ENCODE assay signal across 15 mouse cellular contexts in the genomic region with DNA sequence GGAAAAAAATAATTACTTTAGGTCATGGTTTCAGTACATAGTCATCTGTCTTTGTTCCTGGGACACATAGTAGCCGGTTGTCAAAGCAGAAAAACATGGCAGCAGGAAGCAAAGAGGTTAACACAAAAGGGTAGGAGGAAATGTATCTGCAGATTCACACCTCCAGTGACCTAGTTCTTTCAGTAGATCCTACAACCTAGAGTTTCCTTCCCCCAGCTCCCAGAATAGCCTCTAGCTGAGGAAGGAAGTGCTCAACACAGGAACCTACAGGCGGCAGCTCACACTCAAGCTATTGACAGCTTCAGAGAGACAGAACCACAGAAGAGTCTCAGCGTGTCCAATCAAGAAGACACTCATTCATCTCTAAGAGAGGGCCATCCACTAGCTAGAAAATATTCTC. TPM values are rescaled to one million over a fixed set of nuclear protein-coding genes. Genes with fewer than 3 reads are reported as not detected.
DNase-seq lines count a peak whose midpoint lies in the region; ATAC-seq and TF ChIP-seq lines count a peak whose summit lies in the region.
"Had no signal": no experiment of that assay in that cellular context is flagged by ENCODE, and none has a peak within 500 bp of the region (broad histone marks: within the 10 kb centered on the region; RNA-seq: fewer than 3 reads in every experiment).

No protein-coding gene starts in this region.

- no peak overlapping the region for H3K4me2 ChIP-seq in forebrain, postnatal 0 days (ENCODE audit: low read depth)
- H3K4me2 ChIP-seq in neural tube, embryonic 15.5 days = no peak overlapping the region
- H3K4me2 ChIP-seq: forebrain, embryonic 13.5 days; heart, embryonic 15.5 days; limb, embryonic 13.5 days; midbrain, embryonic 15.5 days had no signal

- no peak for TF ChIP-seq POLR2A in bone marrow macrophage, adult 2 months (IDR thresholded peaks at IDR 0.05; ENCODE audit: borderline replicate concordance, low read depth, low read length)

- H3K9me3 ChIP-seq in megakaryocyte, embryonic 14.5 days = no peaks in the 10 kb centered on the region
- no peaks in the 10 kb centered on the region for H3K9me3 ChIP-seq in forebrain, postnatal 0 days (ENCODE audit: low read length)
- no peaks in the 10 kb centered on the region for H3K9me3 ChIP-seq in neural tube, embryonic 15.5 days (replicated peaks)
- H3K9me3 ChIP-seq: forebrain, embryonic 13.5 days; heart, embryonic 15.5 days; limb, embryonic 13.5 days; midbrain, embryonic 15.5 days had no signal

- intact Hi-C loops in left cerebral cortex, postnatal 14 days (cut with DNase I) = no loop called here

- peaks cover 28% of the 10 kb centered on the region for H3K4me1 ChIP-seq in bone marrow macrophage, adult 2 months (ENCODE audit: control insufficient read depth, insufficient read depth, low read length)
- peaks cover 11% of the 10 kb centered on the region for H3K4me1 ChIP-seq in megakaryocyte, embryonic 14.5 days
- no peaks in the 10 kb centered on the region for H3K4me1 ChIP-seq in forebrain, postnatal 0 days (ENCODE audit: insufficient read depth)
- H3K4me1 ChIP-seq in neural tube, embryonic 15.5 days = no peaks in the 10 kb centered on the region
- H3K4me1 ChIP-seq: forebrain, embryonic 13.5 days; heart, embryonic 15.5 days; limb, embryonic 13.5 days; midbrain, embryonic 15.5 days had no signal

- H3K27me3 ChIP-seq in megakaryocyte, embryonic 14.5 days (replicated peaks) = no peaks in the 10 kb centered on the region
- no peaks in the 10 kb centered on the region for H3K27me3 ChIP-seq in forebrain, postnatal 0 days (ENCODE audit: insufficient read depth, low read length)
- H3K27me3 ChIP-seq in neural tube, embryonic 15.5 days (replicated peaks) = no peaks in the 10 kb centered on the region
- H3K27me3 ChIP-seq: forebrain, embryonic 13.5 days; heart, embryonic 15.5 days; limb, embryonic 13.5 days; midbrain, embryonic 15.5 days had no signal

- peak; percentile 20 to 34 for DNase-seq in left cerebral cortex, postnatal 14 days (ENCODE audit: low spot score in 2 of 2)
- DNase-seq in left cerebral cortex, adult 11 months (ENCODE audit: low spot score) = no peak
- DNase-seq in thymus, postnatal 25 days = peak; percentile 50
- DNase-seq in forebrain, postnatal 0 days = no peak
- DNase-seq: adrenal gland, adult 2 months; layer of hippocampus, adult 9-11 months; lung, adult 2 months had no signal

- ATAC-seq in forebrain, postnatal 0 days = no peak
- no peak for ATAC-seq in neural tube, embryonic 15.5 days (ENCODE audit: low FRiP score)
- ATAC-seq: forebrain, embryonic 13.5 days; intestine, postnatal 0 days; midbrain, embryonic 15.5 days had no signal

- no peak overlapping the region for H3K4me3 ChIP-seq in bone marrow macrophage, adult 2 months (ENCODE audit: insufficient read depth, low read length)
- peak overlapping the region; percentile 17 for H3K4me3 ChIP-seq in megakaryocyte, embryonic 14.5 days (replicated peaks)
- H3K4me3 ChIP-seq in forebrain, postnatal 0 days (ENCODE audit: low read depth, low read length) = no peak overlapping the region
- no peak overlapping the region for H3K4me3 ChIP-seq in neural tube, embryonic 15.5 days (replicated peaks)
- H3K4me3 ChIP-seq: forebrain, embryonic 13.5 days; heart, embryonic 15.5 days; limb, embryonic 13.5 days; midbrain, embryonic 15.5 days had no signal

- H3K27ac ChIP-seq in bone marrow macrophage, adult 2 months (ENCODE audit: insufficient read depth, low read depth, low read length) = peak overlapping the region; percentile 33
- no peak overlapping the region for H3K27ac ChIP-seq in forebrain, postnatal 0 days (ENCODE audit: low read depth, low read length)
- H3K27ac ChIP-seq in neural tube, embryonic 15.5 days (replicated peaks) = no peak overlapping the region
- H3K27ac ChIP-seq: forebrain, embryonic 13.5 days; heart, embryonic 15.5 days; limb, embryonic 13.5 days; midbrain, embryonic 15.5 days had no signal

- 85% methylated on average over 3 of the region's 3 CpGs for WGBS in forebrain, postnatal 0 days
- 83% methylated on average over 3 of the region's 3 CpGs for WGBS in neural tube, embryonic 15.5 days

- H3K36me3 ChIP-seq in megakaryocyte, embryonic 14.5 days (replicated peaks; ENCODE audit: low read length) = no peaks in the 10 kb centered on the region
- H3K36me3 ChIP-seq in forebrain, postnatal 0 days (ENCODE audit: insufficient read depth) = no peaks in the 10 kb centered on the region
- H3K36me3 ChIP-seq in neural tube, embryonic 15.5 days = no peaks in the 10 kb centered on the region
- H3K36me3 ChIP-seq: heart, embryonic 15.5 days; limb, embryonic 13.5 days; midbrain, embryonic 15.5 days had no signal

- no peak overlapping the region for H3K9ac ChIP-seq in forebrain, postnatal 0 days
- no peak overlapping the region for H3K9ac ChIP-seq in neural tube, embryonic 15.5 days (replicated peaks)
- H3K9ac ChIP-seq: forebrain, embryonic 13.5 days; heart, embryonic 15.5 days; limb, embryonic 13.5 days; midbrain, embryonic 15.5 days had no signal

- TF ChIP-seq CTCF in bone marrow macrophage, adult 2 months (IDR thresholded peaks at IDR 0.05; ENCODE audit: low read depth, low read length) = no peak
- no peak for TF ChIP-seq CTCF in forebrain, postnatal 0 days (IDR thresholded peaks at IDR 0.05; ENCODE audit: low read depth)

RNA-seq across cellular contexts. Expression of gene Crot, which starts 18.2 kb away (rescaled TPM):
- total RNA-seq in left cerebral cortex, postnatal 14 days (2021) = 10 to 100 TPM; 23.4 to 26.7 TPM
- 30.7 and 32.0 TPM in 2 replicates for polyA plus RNA-seq in bone marrow macrophage, adult 2 months (2012; ENCODE audit: insufficient read depth, insufficient read length, missing spikeins)
- 0.83 TPM in 1 of 2 replicates, not detected in the other for polyA plus RNA-seq in megakaryocyte, embryonic 14.5 days (2012; ENCODE audit: insufficient read depth, low replicate concordance)
- total RNA-seq in forebrain, postnatal 0 days (2014; rRNA removed) = 21.5 and 23.4 TPM in 2 replicates
- polyA plus RNA-seq in forebrain, postnatal 0 days (2015; fragmentation: Nextera tagmentation; extraction: Ambion mirVana) = 20.0 and 20.2 TPM in 2 replicates
- 21.9 and 26.6 TPM in 2 replicates for polyA plus RNA-seq in neural tube, embryonic 15.5 days (2015; fragmentation: Nextera tagmentation; extraction: Ambion mirVana)

Comparison
In these comparisons a context has a peak if more than half of its experiments do, and no peak if none do; other contexts are left out.
1. DNase-seq: peak in left cerebral cortex, postnatal 14 days (2 of 2) and thymus, postnatal 25 days (single experiment); none in left cerebral cortex, adult 11 months (single experiment) and forebrain, postnatal 0 days (single experiment).
2. RNA of gene Crot, which starts 18.2 kb away (polyA plus RNA-seq): 30.7 to 32.0 TPM in bone marrow macrophage, adult 2 months, 21.9 to 26.6 TPM in neural tube, embryonic 15.5 days and 20.0 to 20.2 TPM in forebrain, postnatal 0 days; 0.83 TPM in megakaryocyte, embryonic 14.5 days; every median in the first group is over 10 times any median in the second.